In genomic region chr4:149585236-149585635, GRCm38 (mm10) we compare ENCODE assay signal across 16 mouse cellular contexts. TPM values are rescaled to one million over a fixed set of nuclear protein-coding genes. Genes with fewer than 3 reads are reported as not detected.
DNase-seq lines count a peak whose midpoint lies in the region; ATAC-seq and TF ChIP-seq lines count a peak whose summit lies in the region.
"Had no signal": no experiment of that assay in that cellular context is flagged by ENCODE, and none has a peak within 500 bp of the region (broad histone marks: within the 10 kb centered on the region; RNA-seq: fewer than 3 reads in every experiment).

No protein-coding gene starts in this region.

- H3K4me1 ChIP-seq in forebrain, embryonic 13.5 days, result peaks cover 25% of the 10 kb centered on the region
- H3K4me1 ChIP-seq in forebrain, postnatal 0 days (ENCODE audit: insufficient read depth), result peaks cover 9% of the 10 kb centered on the region; the same call in 1 of the 2 replicates
- H3K4me1 ChIP-seq in midbrain, embryonic 11.5 days (ENCODE audit: control insufficient read depth, insufficient read depth, low read length), result peaks cover 15% of the 10 kb centered on the region
- peaks cover 36% of the 10 kb centered on the region for H3K4me1 ChIP-seq in midbrain, embryonic 10.5 days
- peaks cover 31% of the 10 kb centered on the region for H3K4me1 ChIP-seq in midbrain, embryonic 13.5 days (replicated peaks)

- peak overlapping the region; percentile 97; the same call in 1 of the 2 replicates for H3K4me2 ChIP-seq in forebrain, embryonic 13.5 days
- H3K4me2 ChIP-seq in forebrain, postnatal 0 days (ENCODE audit: low read depth), result no peak overlapping the region
- H3K4me2 ChIP-seq in midbrain, embryonic 11.5 days, result 0 out of 2 replicates have a peak overlapping the region, but pooled peaks have one; percentile 89
- H3K4me2 ChIP-seq in midbrain, embryonic 13.5 days (replicated peaks), result peak overlapping the region; percentile 96; the same call in 1 of the 2 replicates

- TF ChIP-seq CTCF in forebrain, postnatal 0 days (IDR thresholded peaks at IDR 0.05; ENCODE audit: low read depth), result no peak

- no peaks in the 10 kb centered on the region for H3K36me3 ChIP-seq in forebrain, embryonic 13.5 days (ENCODE audit: poor library complexity, severe bottlenecking)
- H3K36me3 ChIP-seq in forebrain, postnatal 0 days (ENCODE audit: insufficient read depth), result no peaks in the 10 kb centered on the region
- no peaks in the 10 kb centered on the region for H3K36me3 ChIP-seq in midbrain, embryonic 11.5 days (ENCODE audit: control insufficient read depth, insufficient read depth, low read length)
- H3K36me3 ChIP-seq in midbrain, embryonic 10.5 days, result no peaks in the 10 kb centered on the region
- H3K36me3 ChIP-seq in midbrain, embryonic 13.5 days, result no peaks in the 10 kb centered on the region
- H3K36me3 ChIP-seq: embryonic facial prominence, embryonic 15.5 days; heart, embryonic 12.5 days; liver, embryonic 15.5 days had no signal

- H3K4me3 ChIP-seq in forebrain, embryonic 13.5 days, result no peak overlapping the region
- H3K4me3 ChIP-seq in forebrain, postnatal 0 days (ENCODE audit: low read depth, low read length), result no peak overlapping the region
- no peak overlapping the region for H3K4me3 ChIP-seq in midbrain, embryonic 11.5 days (ENCODE audit: low read depth, low read length)
- no peak overlapping the region for H3K4me3 ChIP-seq in midbrain, embryonic 10.5 days
- no peak overlapping the region; the same call in 1 of the 2 replicates for H3K4me3 ChIP-seq in midbrain, embryonic 13.5 days (replicated peaks)

- H3K27me3 ChIP-seq in forebrain, embryonic 13.5 days, result peaks cover 26% of the 10 kb centered on the region
- H3K27me3 ChIP-seq in forebrain, postnatal 0 days (ENCODE audit: insufficient read depth, low read length), result no peaks in the 10 kb centered on the region
- H3K27me3 ChIP-seq in midbrain, embryonic 11.5 days (ENCODE audit: control insufficient read depth, insufficient read depth, low read length), result peaks cover 20% of the 10 kb centered on the region
- peaks cover 55% of the 10 kb centered on the region for H3K27me3 ChIP-seq in midbrain, embryonic 10.5 days (ENCODE audit: low read depth, poor library complexity, severe bottlenecking)
- H3K27me3 ChIP-seq in midbrain, embryonic 13.5 days, result peaks cover 22% of the 10 kb centered on the region
- H3K27me3 ChIP-seq: Patski had no signal

- H3K27ac ChIP-seq in forebrain, embryonic 13.5 days, result no peak overlapping the region
- no peak overlapping the region; the same call in 1 of the 2 replicates for H3K27ac ChIP-seq in forebrain, postnatal 0 days (ENCODE audit: low read depth, low read length)
- no peak overlapping the region for H3K27ac ChIP-seq in midbrain, embryonic 11.5 days (ENCODE audit: low read depth, low read length)
- H3K27ac ChIP-seq in midbrain, embryonic 10.5 days (replicated peaks), result no peak overlapping the region
- no peak overlapping the region for H3K27ac ChIP-seq in midbrain, embryonic 13.5 days
- H3K27ac ChIP-seq: embryonic facial prominence, embryonic 15.5 days; liver, embryonic 15.5 days had no signal

- 87% methylated on average over 8 of the region's 8 CpGs for WGBS in forebrain, embryonic 13.5 days
- 90% methylated on average over 8 of the region's 8 CpGs for WGBS in forebrain, postnatal 0 days
- 82% methylated on average over 8 of the region's 8 CpGs for WGBS in midbrain, embryonic 11.5 days
- WGBS in midbrain, embryonic 10.5 days, result 88% methylated on average over 8 of the region's 8 CpGs
- 90% methylated on average over 8 of the region's 8 CpGs for WGBS in midbrain, embryonic 13.5 days

- no peaks in the 10 kb centered on the region for H3K9me3 ChIP-seq in forebrain, embryonic 13.5 days (replicated peaks)
- H3K9me3 ChIP-seq in forebrain, postnatal 0 days (ENCODE audit: low read length), result no peaks in the 10 kb centered on the region
- H3K9me3 ChIP-seq in midbrain, embryonic 11.5 days (ENCODE audit: control insufficient read depth, low read length), result no peaks in the 10 kb centered on the region
- H3K9me3 ChIP-seq in midbrain, embryonic 10.5 days (replicated peaks), result no peaks in the 10 kb centered on the region
- no peaks in the 10 kb centered on the region for H3K9me3 ChIP-seq in midbrain, embryonic 13.5 days
- H3K9me3 ChIP-seq: embryonic facial prominence, embryonic 15.5 days; heart, embryonic 12.5 days; liver, embryonic 15.5 days had no signal

- no peak for ATAC-seq in forebrain, embryonic 13.5 days
- ATAC-seq in forebrain, postnatal 0 days, result no peak
- no peak for ATAC-seq in midbrain, embryonic 11.5 days (ENCODE audit: low FRiP score)
- no peak for ATAC-seq in midbrain, embryonic 13.5 days
- ATAC-seq: Patski had no signal

- H3K9ac ChIP-seq in forebrain, embryonic 13.5 days, result no peak overlapping the region
- no peak overlapping the region for H3K9ac ChIP-seq in forebrain, postnatal 0 days
- H3K9ac ChIP-seq in midbrain, embryonic 11.5 days (ENCODE audit: low read length), result no peak overlapping the region
- H3K9ac ChIP-seq in midbrain, embryonic 13.5 days (replicated peaks), result peak overlapping the region; percentile 96; the same call in 1 of the 2 replicates
- H3K9ac ChIP-seq: liver, embryonic 15.5 days had no signal

- DNase-seq in forebrain, postnatal 0 days, result no peak
- DNase-seq in midbrain, embryonic 11.5 days (ENCODE audit: low spot score, missing footprints), result no peak
- no peak for DNase-seq in midbrain, embryonic 10.5 days (ENCODE audit: low spot score)
- DNase-seq in adrenal gland, postnatal 25 days, result no peak
- no peak for DNase-seq in embryo, embryonic 9.5 days (ENCODE audit: extremely low spot score)
- DNase-seq: gastrocnemius, postnatal 25 days; kidney, postnatal 36 days; left cerebral cortex, postnatal 4 days; lung, postnatal 36 days; thymus, postnatal 36 days had no signal

RNA-seq across cellular contexts. Expression of gene Clstn1, which starts 1.0 kb away (rescaled TPM):
- 22.7 and 26.0 TPM in 2 replicates for polyA plus RNA-seq in forebrain, embryonic 13.5 days (2015; fragmentation: Nextera tagmentation; extraction: Ambion mirVana)
- 367 and 451 TPM in 2 replicates for total RNA-seq in forebrain, postnatal 0 days (2014; rRNA removed)
- polyA plus RNA-seq in forebrain, postnatal 0 days (2015; fragmentation: Nextera tagmentation; extraction: Ambion mirVana), result 142 and 179 TPM in 2 replicates
- polyA plus RNA-seq in midbrain, embryonic 11.5 days (2014; fragmentation: Nextera tagmentation; extraction: Ambion mirVana), result 34.3 and 41.8 TPM in 2 replicates
- polyA plus RNA-seq in midbrain, embryonic 10.5 days (2016; fragmentation: Nextera tagmentation; extraction: Ambion mirVana), result 17.5 and 29.8 TPM in 2 replicates
- polyA plus RNA-seq in midbrain, embryonic 13.5 days (2015; fragmentation: Nextera tagmentation; extraction: Ambion mirVana), result 41.9 and 61.9 TPM in 2 replicates
- 67.9 and 83.9 TPM in 2 replicates for total RNA-seq in adrenal gland, postnatal 25 days (2021)
